Mouse (Mus musculus) liver, embryonic 14.5 days (tissue): Measurements from ENCODE around the gene Asnsd1. TPM values are rescaled to one million over a fixed set of nuclear protein-coding genes. Genes with fewer than 3 reads are reported as not detected.
A peak's percentile ranks its signal among the peaks of the same experiment; 100 is the strongest.
"Not testable (repeated sequence)": the region's sequence is repeated elsewhere in the genome, so short reads cannot be mapped to it uniquely, and the experiment has no call there.

Source experiments
- ATAC-seq: fragments of 200-750 bp; cut with Nextera tagmentation; 2 replicates; pipeline ENCODE4 v1.8.0; 2017; ENCODE audit warnings: moderate number of reproducible peaks, mild to moderate bottlenecking, moderate library complexity; ENCODE audit not compliant: insufficient read depth
- DNase-seq, 3 experiments: peaks; one replicate each; pipeline ENCODE4 v3.0.0-alpha.2; 2012 to 2013; ENCODE audit warnings: low read depth in 3 of 3, low spot score in 3 of 3
- H3K27ac ChIP-seq: fragments of 300-500 bp; sonication (generic); 2 replicates; pipeline ENCODE4 v1.5.1; 2014; ENCODE audit warnings: moderate library complexity, mild to moderate bottlenecking, control low read depth, inconsistent platforms
- H3K27me3 ChIP-seq: fragments of 300-500 bp; sonication (generic); 2 replicates; pipeline ENCODE4 v1.6.1; 2014; ENCODE audit warnings: mild to moderate bottlenecking, low read length, moderate library complexity; ENCODE audit not compliant: control insufficient read depth, insufficient read depth
- H3K36me3 ChIP-seq: fragments of 300-500 bp; sonication (generic); replicated peaks from 2 replicates; pipeline ENCODE4 v1.6.1; 2014; ENCODE audit warnings: low read depth; ENCODE audit not compliant: control insufficient read depth, insufficient read depth
- H3K4me1 ChIP-seq, 2 experiments: fragments of 200-500 bp in 1 of 2; fragments of 300-500 bp in 1 of 2; sonication (generic) in 1 of 2; replicated peaks; 2 replicates each; pipeline ENCODE4 v1.6.1; 2012 to 2014; ENCODE audit warnings: antibody characterized with exemption in 1 of 2, inconsistent platforms in 1 of 2, low read length in 1 of 2; ENCODE audit not compliant: control insufficient read depth in 2 of 2, insufficient read depth in 2 of 2
- H3K4me2 ChIP-seq: fragments of 300-500 bp; sonication (generic); 2 replicates; pipeline ENCODE4 v1.6.1; 2014; ENCODE audit warnings: low read depth, mild to moderate bottlenecking, control low read depth, moderate library complexity
- H3K4me3 ChIP-seq, 2 experiments: fragments of 200-500 bp in 1 of 2; fragments of 300-500 bp in 1 of 2; sonication (generic) in 1 of 2; 2 replicates each; pipeline ENCODE4 v1.5.1; 2012 to 2014; ENCODE audit warnings: low read depth in 2 of 2, low read length in 2 of 2, mild to moderate bottlenecking in 2 of 2, control low read depth in 1 of 2, inconsistent platforms in 1 of 2, moderate library complexity in 1 of 2; ENCODE audit not compliant: insufficient read depth in 1 of 2
- H3K9ac ChIP-seq: fragments of 300-500 bp; sonication (generic); replicated peaks from 2 replicates; pipeline ENCODE4 v1.6.1; 2014; ENCODE audit warnings: mild to moderate bottlenecking, control low read depth, moderate library complexity
- H3K9me3 ChIP-seq: fragments of 300-500 bp; sonication (generic); 2 replicates; pipeline ENCODE4 v1.6.1; 2016; ENCODE audit warnings: low read length, mixed read lengths; ENCODE audit not compliant: control insufficient read depth
- CTCF ChIP-seq: IDR thresholded peaks from 2 replicates; pipeline ENCODE4 v1.5.1; 2016; ENCODE audit warnings: antibody characterized with exemption, low read depth, control low read depth
- EP300 ChIP-seq: IDR thresholded peaks from 2 replicates; pipeline ENCODE4 v1.6.1; 2016; ENCODE audit warnings: antibody characterized with exemption, low read depth
- WGBS: fragments of 180-500 bp; shearing (Covaris S2); extraction: QIAGEN DNeasy Blood & Tissue Kit; methylation state at CpG from one replicate; pipeline ENCODE4 v1.1.7; 2014; ENCODE audit not compliant: insufficient replicate concordance; 5-methylcytosine and 5-hydroxymethylcytosine counted together
- polyA plus RNA-seq, 2 experiments: library from polyadenylated mRNA; depleted of rRNA in 1 of 2; stranded (reverse) in 1 of 2; unstranded in 1 of 2; fragments of >200 nt; fragmentation: Nextera tagmentation in 1 of 2; extraction: Ambion mirVana in 1 of 2; gene quantifications; 2 replicates each; pipeline versions ENCODE4 v1.2.1 to v1.2.3; 2012 to 2014

The Asnsd1 gene
- polyA plus RNA-seq (2012; rRNA removed) (11.9 and 20.9 TPM in 2 replicates), polyA plus RNA-seq (2014; fragmentation: Nextera tagmentation; extraction: Ambion mirVana) (59.0 and 61.9 TPM in 2 replicates)

GRCm38 (mm10) chr1:53352327-53353261 is at the start of gene Asnsd1, which contains the start of the genes Asdurf and Gm28551:
Asnsd1 (minus strand) TSS chr1:53352752.
Asdurf (minus strand) TSS chr1:53352619.
Gm28551 (minus strand) TSS chr1:53352667.
- H3K9me3 ChIP-seq, result no peaks in the 10 kb centered on the region
- H3K27ac ChIP-seq, result peak within 1 kb of the TSS; percentile 88
- DNase-seq (peak; percentile 89 to 96 (median 91)), ATAC-seq (peak; percentile 100)
- peak within 1 kb of the TSS; percentile 79 for H3K9ac ChIP-seq
- H3K4me3 ChIP-seq, result peak within 1 kb of the TSS; percentile 81 to 88
- H3K36me3 ChIP-seq, result peaks cover 9% of the 10 kb centered on the region
- TF ChIP-seq EP300 (no peak), CTCF (peak; percentile 72)
- no peaks in the 10 kb centered on the region for H3K27me3 ChIP-seq
- WGBS, result under 1% methylated on average over 43 of the region's 44 CpGs
- peak within 1 kb of the TSS; percentile 86 for H3K4me2 ChIP-seq
- no peaks in the 10 kb centered on the region; a peak in 2 of 4 replicates for H3K4me1 ChIP-seq

GRCm38 (mm10) chr1:53393936-53394760 is 41.6 kb upstream of the Asnsd1 start:
- H3K9ac ChIP-seq, H3K27ac ChIP-seq, H3K4me2 ChIP-seq, H3K36me3 ChIP-seq, H3K4me1 ChIP-seq, H3K9me3 ChIP-seq, ATAC-seq, H3K4me3 ChIP-seq, DNase-seq, H3K27me3 ChIP-seq: not testable (repeated sequence)
- 42% methylated on average over 21 of the region's 21 CpGs for WGBS

GRCm38 (mm10) chr1:53388762-53389161 is 36.2 kb upstream of the Asnsd1 start:
- TF ChIP-seq EP300, result no peak
- TF ChIP-seq CTCF, result no peak
- H3K4me2 ChIP-seq, result no peak overlapping the region
- 74% methylated on average over 14 of the region's 14 CpGs for WGBS

GRCm38 (mm10) chr1:53384085-53384688 is 31.6 kb upstream of the Asnsd1 start:
- Histone ChIP-seq H3K27me3 (no peaks in the 10 kb centered on the region), H3K4me2 (no peak overlapping the region), H3K27ac (no peak overlapping the region), H3K4me1 (no peaks in the 10 kb centered on the region), H3K9ac (no peak overlapping the region), H3K4me3 (no peak overlapping the region), H3K36me3 (no peaks in the 10 kb centered on the region), H3K9me3 (no peaks in the 10 kb centered on the region)
- TF ChIP-seq EP300 (no peak), CTCF (no peak)
- DNase-seq (no peak), ATAC-seq (no peak)
- 55% methylated on average over 6 of the region's 6 CpGs for WGBS

More at GRCm38 (mm10) chr1:53388762-53389161, 36.2 kb upstream of the Asnsd1 start:
- H3K36me3 ChIP-seq, result no peaks in the 10 kb centered on the region
- no peak overlapping the region for H3K27ac ChIP-seq
- no peaks in the 10 kb centered on the region for H3K9me3 ChIP-seq
- H3K4me3 ChIP-seq, result no peak overlapping the region
- H3K9ac ChIP-seq, result no peak overlapping the region
- DNase-seq (no peak), ATAC-seq (no peak)
- H3K27me3 ChIP-seq, result no peaks in the 10 kb centered on the region
- H3K4me1 ChIP-seq, result no peaks in the 10 kb centered on the region
